Mouse (Mus musculus) stomach, postnatal 0 days (tissue): ENCODE results near the gene Ptp4a2. TPM values are rescaled to one million over a fixed set of nuclear protein-coding genes. Genes with fewer than 3 reads are reported as not detected.

Experiments
- ATAC-seq: fragments of 200-750 bp; cut with Nextera tagmentation; 2 replicates; pipeline ENCODE4 v1.8.0; 2017; ENCODE audit not compliant: low FRiP score, low TSS enrichment
- DNase-seq: peaks from one replicate; pipeline ENCODE4 v3.0.0-alpha.2; 2016; ENCODE audit warnings: low spot score
- H3K27ac ChIP-seq: fragments of 300-500 bp; sonication (generic); replicated peaks from 2 replicates; pipeline ENCODE4 v1.5.1; 2014; ENCODE audit warnings: mild to moderate bottlenecking, control low read depth
- H3K27me3 ChIP-seq: fragments of 300-500 bp; sonication (generic); 2 replicates; pipeline ENCODE4 v1.6.1; 2014; ENCODE audit warnings: low read length; ENCODE audit not compliant: control insufficient read depth, insufficient read depth
- H3K36me3 ChIP-seq: fragments of 300-500 bp; sonication (generic); 2 replicates; pipeline ENCODE4 v1.6.1; 2014; ENCODE audit warnings: low read length, mixed read lengths; ENCODE audit not compliant: control insufficient read depth, insufficient read depth
- H3K4me1 ChIP-seq: fragments of 300-500 bp; sonication (generic); replicated peaks from 2 replicates; pipeline ENCODE4 v1.6.1; 2014; ENCODE audit warnings: antibody characterized with exemption; ENCODE audit not compliant: control insufficient read depth, insufficient read depth
- H3K4me2 ChIP-seq: fragments of 300-500 bp; sonication (generic); replicated peaks from 2 replicates; pipeline ENCODE4 v1.6.1; 2014; ENCODE audit warnings: low read depth, mild to moderate bottlenecking, control low read depth, moderate library complexity
- H3K4me3 ChIP-seq: fragments of 300-500 bp; sonication (generic); 2 replicates; pipeline ENCODE4 v1.5.1; 2014; ENCODE audit warnings: low read depth, low read length, control low read depth
- H3K9ac ChIP-seq: fragments of 300-500 bp; sonication (generic); 2 replicates; pipeline ENCODE4 v1.6.1; 2014; ENCODE audit warnings: mild to moderate bottlenecking, low read length, control low read depth, mixed read lengths
- H3K9me3 ChIP-seq: fragments of 300-500 bp; sonication (generic); 2 replicates; pipeline ENCODE4 v1.6.1; 2016; ENCODE audit warnings: low read length; ENCODE audit not compliant: control insufficient read depth
- CTCF ChIP-seq: IDR thresholded peaks from 2 replicates; pipeline ENCODE4 v1.5.1; 2016; ENCODE audit warnings: antibody characterized with exemption, low read depth, mild to moderate bottlenecking, moderate library complexity
- EP300 ChIP-seq: optimal IDR thresholded peaks from 2 replicates; pipeline ENCODE3; 2016; ENCODE audit warnings: antibody characterized with exemption
- WGBS: fragments of 180-500 bp; shearing (Covaris S2); extraction: QIAGEN DNeasy Blood & Tissue Kit; methylation state at CpG from one replicate; pipeline ENCODE4 v1.1.7; 2014; 5-methylcytosine and 5-hydroxymethylcytosine counted together
- polyA plus RNA-seq: library from polyadenylated mRNA; unstranded; fragments of >200 nt; fragmentation: Nextera tagmentation; extraction: Ambion mirVana; gene quantifications from 2 replicates; pipeline ENCODE4 v1.2.1, GENCODE M21; 2015

Ptp4a2 gene
- polyA plus RNA-seq, 1 experiment from 2014 or later = 275 TPM

- Histone ChIP-seq H3K27me3 (no peaks in the 10 kb centered on the region), H3K4me2 (peak overlapping the region; percentile 68), H3K9ac (peak overlapping the region; percentile 98), H3K9me3 (no peaks in the 10 kb centered on the region), H3K27ac (peak overlapping the region; percentile 99), H3K4me3 (peak overlapping the region; percentile 86), H3K36me3 (no peaks in the 10 kb centered on the region), H3K4me1 (peaks cover 9% of the 10 kb centered on the region)
- peak; percentile 42 for TF ChIP-seq CTCF
- TF ChIP-seq EP300 = no peak
- peak; percentile 98 for DNase-seq
- under 1% methylated on average over 43 of the region's 83 CpGs for WGBS
- peak; percentile 97 for ATAC-seq
Measured at GRCm38 (mm10) chr4:129819712-129820336, 8.8 kb downstream of the Ptp4a2 start.

DNA sequence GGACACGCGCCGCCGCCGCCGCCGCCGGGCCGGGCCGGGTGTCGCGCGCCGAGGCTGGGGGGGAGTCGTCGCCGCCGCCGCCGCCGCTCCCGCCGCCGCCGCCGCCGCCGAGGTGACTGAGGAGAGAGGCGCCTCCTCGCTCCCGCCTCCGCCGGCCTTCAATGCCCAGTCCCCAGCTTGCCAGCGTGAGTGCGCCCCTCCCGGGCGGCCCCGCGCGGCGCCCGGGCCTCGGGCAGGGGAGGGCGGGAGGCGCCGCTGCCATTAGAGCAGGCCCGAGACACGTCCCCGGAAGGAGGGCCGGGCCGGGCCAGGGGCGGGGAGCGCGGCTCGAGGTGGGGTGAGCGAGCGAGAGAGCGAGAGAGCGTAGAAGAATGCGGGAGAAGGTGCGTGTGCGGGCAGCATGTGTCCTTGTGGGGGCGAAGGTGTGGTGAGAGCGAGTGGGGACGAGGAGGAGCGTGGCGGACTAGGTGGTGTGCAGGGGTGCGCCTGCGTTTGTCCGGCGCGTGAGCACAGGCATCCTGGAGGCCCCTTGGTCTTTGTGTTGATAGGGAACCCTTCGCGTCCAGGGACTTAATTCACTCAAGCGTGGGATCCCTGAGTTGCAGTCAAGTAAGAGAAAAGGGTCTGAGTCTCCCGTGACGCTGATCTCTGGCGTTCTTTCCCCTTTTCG is 9.5 kb downstream of the Ptp4a2 start:
- peak overlapping the region; percentile 98 for H3K9ac ChIP-seq
- ATAC-seq (peak; percentile 78), DNase-seq (peak; percentile 89)
- WGBS = under 1% methylated on average over 38 of the region's 79 CpGs
- H3K36me3 ChIP-seq = no peaks in the 10 kb centered on the region
- H3K4me2 ChIP-seq = peak overlapping the region; percentile 58
- H3K9me3 ChIP-seq = no peaks in the 10 kb centered on the region
- TF ChIP-seq EP300 (no peak), CTCF (peak; percentile 34)
- H3K4me3 ChIP-seq = peak overlapping the region; percentile 86
- peak overlapping the region; percentile 99 for H3K27ac ChIP-seq
- H3K4me1 ChIP-seq = peaks cover 9% of the 10 kb centered on the region
- H3K27me3 ChIP-seq = no peaks in the 10 kb centered on the region

DNA sequence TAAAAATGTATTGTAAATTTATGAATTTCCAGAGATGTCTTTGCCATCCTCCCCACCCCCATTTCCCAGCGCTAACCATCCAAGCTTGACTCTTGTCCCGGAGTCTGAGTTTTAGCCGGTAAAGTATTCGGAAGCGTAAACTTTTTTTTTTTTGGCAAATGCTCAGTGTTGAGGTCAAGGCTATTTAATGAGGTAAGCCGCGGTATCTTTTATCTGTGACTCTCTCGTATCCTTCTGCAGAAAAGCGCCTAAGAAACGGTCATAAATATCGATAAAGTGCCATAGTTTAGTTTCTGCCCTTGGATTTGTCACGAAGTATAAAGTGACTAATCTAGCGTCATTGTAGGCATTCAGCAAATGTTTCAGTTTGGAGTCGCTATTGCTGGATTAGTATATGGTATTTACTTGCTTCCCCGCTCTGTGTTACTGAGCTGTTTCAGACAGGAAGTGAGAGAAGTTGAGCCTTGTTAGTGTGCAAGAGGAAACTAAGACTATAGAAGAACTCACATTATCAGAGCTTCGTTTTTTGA is 10.1 kb downstream of the Ptp4a2 start:
- H3K4me3 ChIP-seq = peak overlapping the region; percentile 86
- ATAC-seq (no peak), DNase-seq (no peak)
- under 1% methylated on average over 16 of the region's 16 CpGs for WGBS
- peak overlapping the region; percentile 98 for H3K9ac ChIP-seq
- no peaks in the 10 kb centered on the region for H3K9me3 ChIP-seq
- TF ChIP-seq EP300 (no peak), CTCF (no peak)
- peak overlapping the region; percentile 58 for H3K4me2 ChIP-seq
- peak overlapping the region; percentile 99 for H3K27ac ChIP-seq
- peaks cover 9% of the 10 kb centered on the region for H3K4me1 ChIP-seq
- H3K27me3 ChIP-seq = no peaks in the 10 kb centered on the region
- H3K36me3 ChIP-seq = no peaks in the 10 kb centered on the region

GRCm38 (mm10) chr4:129822324-129822723 is 11.3 kb downstream of the Ptp4a2 start:
- no peak for ATAC-seq
- Histone ChIP-seq H3K27ac (peak overlapping the region; percentile 40; the same call in 1 of the 2 replicates), H3K4me3 (peak overlapping the region; percentile 86; the same call in 1 of the 2 replicates), H3K9ac (no peak overlapping the region), H3K9me3 (no peaks in the 10 kb centered on the region), H3K27me3 (no peaks in the 10 kb centered on the region), H3K4me2 (peak overlapping the region; percentile 58), H3K4me1 (peaks cover 9% of the 10 kb centered on the region), H3K36me3 (no peaks in the 10 kb centered on the region)
- TF ChIP-seq CTCF (no peak), EP300 (no peak)
- no peak for DNase-seq
- 42% methylated on average over 3 of the region's 3 CpGs for WGBS

DNA sequence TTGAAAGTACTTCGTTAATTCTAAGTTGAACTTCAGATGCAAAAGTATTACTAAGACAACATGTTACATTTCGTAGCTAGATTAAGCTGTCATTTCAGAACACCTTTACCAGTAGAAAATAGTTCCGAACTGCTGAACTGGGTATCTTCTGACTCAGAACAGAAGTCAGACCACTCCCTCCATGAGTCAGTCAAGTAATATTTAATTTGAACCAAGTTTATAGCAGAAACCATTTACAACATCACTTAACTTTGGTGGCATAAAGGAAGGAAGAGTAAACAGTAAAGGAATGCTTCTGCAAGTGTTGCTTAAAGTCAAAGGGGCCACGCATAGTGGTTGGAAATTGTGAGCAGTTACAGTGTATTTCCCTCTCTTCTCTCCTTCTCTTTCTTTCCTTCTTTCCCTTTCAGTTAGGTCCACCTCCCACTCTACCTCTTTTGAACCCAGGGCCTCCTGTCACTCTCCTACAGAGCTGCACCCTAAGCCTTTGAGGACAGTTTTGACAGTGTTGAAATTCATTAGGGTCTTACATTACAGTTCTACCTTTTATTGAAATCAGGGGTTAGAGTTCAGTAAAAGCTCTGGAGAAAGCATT is 12.3 kb downstream of the Ptp4a2 start:
- no peaks in the 10 kb centered on the region for H3K27me3 ChIP-seq
- H3K27ac ChIP-seq = no peak overlapping the region; the same call in 1 of the 2 replicates
- WGBS = 37% methylated on average over 4 of the region's 4 CpGs
- H3K9me3 ChIP-seq = no peaks in the 10 kb centered on the region
- no peak overlapping the region for H3K4me2 ChIP-seq
- TF ChIP-seq EP300 (no peak), CTCF (no peak)
- H3K36me3 ChIP-seq = no peaks in the 10 kb centered on the region
- H3K4me3 ChIP-seq = no peak overlapping the region
- DNase-seq (no peak), ATAC-seq (no peak)
- peaks cover 9% of the 10 kb centered on the region for H3K4me1 ChIP-seq
- H3K9ac ChIP-seq = no peak overlapping the region

- WGBS = 60% methylated on average over 3 of the region's 3 CpGs
- TF ChIP-seq EP300 = no peak
- no peak for TF ChIP-seq CTCF
- Histone ChIP-seq H3K27ac (no peak overlapping the region), H3K27me3 (no peaks in the 10 kb centered on the region), H3K4me2 (no peak overlapping the region), H3K36me3 (no peaks in the 10 kb centered on the region), H3K4me1 (peaks cover 2% of the 10 kb centered on the region; the same call in 1 of the 2 replicates), H3K4me3 (no peak overlapping the region), H3K9me3 (no peaks in the 10 kb centered on the region), H3K9ac (no peak overlapping the region)
- ATAC-seq = no peak
- no peak for DNase-seq
Measured at GRCm38 (mm10) chr4:129827611-129828010, 16.6 kb downstream of the Ptp4a2 start.
